Mouse (Mus musculus) CH12.LX (cell line): Measurements from ENCODE around the gene Acaca. TPM values are rescaled to one million over a fixed set of nuclear protein-coding genes. Genes with fewer than 3 reads are reported as not detected.

ENCODE experiments used
- DNase-seq: peaks from one replicate; pipeline ENCODE4 v3.0.0-alpha.2; 2013; ENCODE audit errors: extremely low read depth
- H3K27ac ChIP-seq: 2 replicates; pipeline ENCODE4 v1.5.1; 2012; ENCODE audit warnings: low read depth, mild to moderate bottlenecking, control low read depth, moderate library complexity; ENCODE audit not compliant: insufficient read depth
- H3K27me3 ChIP-seq: replicated peaks from 2 replicates; pipeline ENCODE3; 2012; ENCODE audit warnings: inconsistent platforms
- H3K36me3 ChIP-seq, 2 experiments: replicated peaks in 1 of 2; 2 replicates each; pipeline versions ENCODE3 to v1.6.1; 2012; ENCODE audit warnings: inconsistent platforms in 1 of 2, low read length in 1 of 2, mild to moderate bottlenecking in 1 of 2, mixed read lengths in 1 of 2, moderate library complexity in 1 of 2; ENCODE audit not compliant: control insufficient read depth in 1 of 2, insufficient read depth in 1 of 2
- H3K4me1 ChIP-seq, 2 experiments: 2 replicates each; pipeline ENCODE4 v1.6.1; 2012; ENCODE audit warnings: inconsistent platforms in 1 of 2, moderate library complexity in 1 of 2; ENCODE audit not compliant: insufficient read depth in 2 of 2, control insufficient read depth in 1 of 2
- H3K4me2 ChIP-seq: 2 replicates; pipeline ENCODE4 v1.6.1; 2012; ENCODE audit warnings: low read depth, mild to moderate bottlenecking, control low read depth; ENCODE audit not compliant: poor library complexity, insufficient read depth, severe bottlenecking
- H3K4me3 ChIP-seq, 3 experiments: fragments of 150-350 bp in 1 of 3; sonication (generic) in 1 of 3; replicated peaks in 1 of 3; 2 replicates each; pipeline versions ENCODE3 to v1.5.1; 2011 to 2012; ENCODE audit warnings: low read depth in 2 of 3, low read length in 2 of 3, mild to moderate bottlenecking in 2 of 3, moderate library complexity in 2 of 3, control low read depth in 1 of 3, improper control_type of control experiment in 1 of 3, inconsistent platforms in 1 of 3, mixed read lengths in 1 of 3; ENCODE audit not compliant: poor library complexity in 1 of 3
- H3K79me2 ChIP-seq: replicated peaks from 2 replicates; pipeline ENCODE4 v1.6.1; 2012; ENCODE audit warnings: mild to moderate bottlenecking, moderate library complexity; ENCODE audit not compliant: control insufficient read depth, poor library complexity, insufficient read depth, severe bottlenecking; ENCODE audit errors: extremely low read depth
- H3K9ac ChIP-seq: 2 replicates; pipeline ENCODE4 v1.6.1; 2012; ENCODE audit warnings: low read depth, mild to moderate bottlenecking, control low read depth, moderate library complexity; ENCODE audit not compliant: insufficient read depth
- H3K9me3 ChIP-seq: replicated peaks from 2 replicates; pipeline ENCODE3; 2012; ENCODE audit warnings: low read length, inconsistent platforms, mixed read lengths
- BHLHE40 ChIP-seq: IDR thresholded peaks from 2 replicates; pipeline ENCODE4 v1.6.1; 2011; ENCODE audit warnings: mild to moderate bottlenecking, low read depth, low read length, improper control_type of control experiment
- CTCF ChIP-seq, 2 experiments: IDR thresholded peaks in 1 of 2; conservative IDR thresholded peaks in 1 of 2; 2 replicates each; pipeline ENCODE4 v1.5.1; 2011 to 2012; ENCODE audit warnings: low read depth in 2 of 2, low read length in 2 of 2, improper control_type of control experiment in 1 of 2, inconsistent platforms in 1 of 2, mild to moderate bottlenecking in 1 of 2, moderate library complexity in 1 of 2
- ELF1 ChIP-seq: IDR thresholded peaks from 2 replicates; pipeline ENCODE4 v1.6.1; 2014; ENCODE audit warnings: low read depth, mild to moderate bottlenecking, inconsistent platforms, low read length, improper control_type of control experiment
- EP300 ChIP-seq: IDR thresholded peaks from 2 replicates; pipeline ENCODE4 v1.6.1; 2011; ENCODE audit warnings: low read length, improper control_type of control experiment
- MAFK ChIP-seq: IDR thresholded peaks from 2 replicates; pipeline ENCODE4 v1.6.1; 2011; ENCODE audit warnings: low read length, improper control_type of control experiment; ENCODE audit not compliant: insufficient replicate concordance
- PAX5 ChIP-seq: IDR thresholded peaks from 2 replicates; pipeline ENCODE4 v1.6.1; 2012; ENCODE audit warnings: low read length, inconsistent platforms, mixed read lengths
- POLR2A ChIP-seq: IDR thresholded peaks from 2 replicates; pipeline ENCODE4 v1.6.1; 2011; ENCODE audit warnings: low read depth, mild to moderate bottlenecking, improper control_type of control experiment, low read length
- POLR2AphosphoS2 ChIP-seq: IDR thresholded peaks from 2 replicates; pipeline ENCODE4 v1.6.1; 2011; ENCODE audit warnings: low read depth, low read length, improper control_type of control experiment
- SIN3A ChIP-seq: IDR thresholded peaks from 2 replicates; pipeline ENCODE4 v1.6.1; 2012; ENCODE audit warnings: low read length, improper control_type of control experiment, inconsistent platforms
- SMC3 ChIP-seq: IDR thresholded peaks from 2 replicates; pipeline ENCODE4 v1.6.1; 2011; ENCODE audit warnings: low read depth, low read length, improper control_type of control experiment
- USF1 ChIP-seq: IDR thresholded peaks from 2 replicates; pipeline ENCODE4 v1.6.1; 2014; ENCODE audit warnings: low read depth, mild to moderate bottlenecking, inconsistent platforms, low read length, improper control_type of control experiment
- ZKSCAN1 ChIP-seq: IDR thresholded peaks from 2 replicates; pipeline ENCODE4 v1.6.1; 2012; ENCODE audit warnings: low read depth, inconsistent platforms, low read length, improper control_type of control experiment, borderline replicate concordance
- ZNF384 ChIP-seq: IDR thresholded peaks from 2 replicates; pipeline ENCODE4 v1.6.1; 2012; ENCODE audit warnings: low read depth, low read length, improper control_type of control experiment, inconsistent platforms
- dilution Hi-C: fragments of 300-500 bp; cut with MboI; formaldehyde crosslinking; loops from 2 replicates; pipeline ENCODE4 v1.14.3; 2020; ENCODE audit warnings: low sequenced_read_pairs; ENCODE audit not compliant: extremely low pct_unique_long_range_greater_than_20kb, extremely low pct_ligation_motif_present
- in situ Hi-C: fragments of 300-500 bp; cut with MboI; formaldehyde crosslinking; loops from 3 replicates; pipeline ENCODE4 v1.14.3; 2019; ENCODE audit warnings: low sequenced_read_pairs, low pct_ligation_motif_present, low pct_unique_long_range_greater_than_20kb, mixed read lengths
- polyA plus RNA-seq: library from polyadenylated mRNA; unstranded; fragments of >175 nt; gene quantifications from 2 replicates; pipeline ENCODE4 v1.2.1, GENCODE M21; 2012; ENCODE audit warnings: low read depth; ENCODE audit not compliant: insufficient read length
- total RNA-seq, 2 experiments: library from RNA; depleted of rRNA; stranded (reverse); fragments of 300-350 nt in 1 of 2; fragments of >200 nt in 1 of 2; gene quantifications; 2 replicates each; pipeline ENCODE4 v1.2.3; 2012 to 2014

The Acaca gene
- total and polyA plus RNA-seq, 3 experiments = 36.9 to 62.6 (median 61.7) TPM

- in situ Hi-C loops (no loop called here), dilution Hi-C loops (no loop called here)
- Histone ChIP-seq H3K9me3 (no peaks in the 10 kb centered on the region), H3K27me3 (no peaks in the 10 kb centered on the region), H3K4me3 (no peak overlapping the region), H3K9ac (no peak overlapping the region), H3K4me1 (no peaks in the 10 kb centered on the region), H3K36me3 (peaks cover 39 to 80% of the 10 kb centered on the region in 2 experiments), H3K79me2 (no peaks in the 10 kb centered on the region), H3K4me2 (no peak overlapping the region), H3K27ac (no peak overlapping the region)
- DNase-seq = no peak
- no peak for TF ChIP-seq USF1
- TF ChIP-seq BHLHE40 = no peak
- no peak for TF ChIP-seq PAX5
- TF ChIP-seq CTCF (conservative IDR thresholded peaks at IDR 0.05 in 1 of 2, IDR thresholded peaks at IDR 0.05 in 1 of 2; ENCODE audit: low read depth in 2 of 2, low read length in 2 of 2) = no peak
- TF ChIP-seq ZKSCAN1 = no peak
Measured at GRCm38 (mm10) chr11:84251170-84251569, 121.7 kb downstream of the Acaca start.

GRCm38 (mm10) chr11:84252425-84252824 is 123.0 kb downstream of the Acaca start:
- no peak for DNase-seq
- Histone ChIP-seq H3K27ac (no peak overlapping the region), H3K4me1 (no peaks in the 10 kb centered on the region), H3K9me3 (no peaks in the 10 kb centered on the region), H3K4me3 (no peak overlapping the region), H3K4me2 (no peak overlapping the region), H3K79me2 (no peaks in the 10 kb centered on the region), H3K9ac (no peak overlapping the region), H3K36me3 (peaks cover 43 to 79% of the 10 kb centered on the region in 2 experiments), H3K27me3 (no peaks in the 10 kb centered on the region)
- in situ Hi-C loops = no loop called here
- dilution Hi-C loops = no loop called here
- TF ChIP-seq SIN3A (no peak), EP300 (peak; percentile 16; the same call in 1 of the 2 replicates), SMC3 (no peak)

- H3K9ac ChIP-seq = no peak overlapping the region
- H3K79me2 ChIP-seq = no peaks in the 10 kb centered on the region
- H3K4me2 ChIP-seq = no peak overlapping the region
- H3K27ac ChIP-seq = no peak overlapping the region
- H3K4me3 ChIP-seq = no peak overlapping the region
- dilution Hi-C loops (no loop called here), in situ Hi-C loops (no loop called here)
- no peaks in the 10 kb centered on the region for H3K27me3 ChIP-seq
- H3K4me1 ChIP-seq = no peaks in the 10 kb centered on the region
- H3K36me3 ChIP-seq = peaks cover 52 to 84% of the 10 kb centered on the region in 2 experiments
- TF ChIP-seq POLR2AphosphoS2 (no peak), POLR2A (no peak), EP300 (no peak), MAFK (no peak), ELF1 (no peak), ZNF384 (no peak)
- no peak for DNase-seq
- no peaks in the 10 kb centered on the region for H3K9me3 ChIP-seq
Measured at GRCm38 (mm10) chr11:84255879-84256278, 126.4 kb downstream of the Acaca start.
